Mouse (Mus musculus) limb, embryonic 11.5 days (tissue): ENCODE measurements around the gene Mettl15. TPM values are rescaled to one million over a fixed set of nuclear protein-coding genes. Genes with fewer than 3 reads are reported as not detected.

Experiments
- ATAC-seq: fragments of 200-750 bp; cut with Nextera tagmentation; 2 replicates; pipeline ENCODE4 v1.8.0; 2017; ENCODE audit warnings: low read depth; ENCODE audit not compliant: insufficient number of reproducible peaks, low FRiP score, low TSS enrichment
- DNase-seq: peaks from one replicate; pipeline ENCODE4 v3.0.0-alpha.2; 2015; ENCODE audit warnings: low spot score
- H3K27ac ChIP-seq: fragments of 300-500 bp; sonication (generic); replicated peaks from 2 replicates; pipeline ENCODE4 v1.5.1; 2014; ENCODE audit warnings: low read depth, mild to moderate bottlenecking, low read length
- H3K27me3 ChIP-seq: fragments of 300-500 bp; sonication (generic); 2 replicates; pipeline ENCODE4 v1.6.1; 2014; ENCODE audit warnings: mild to moderate bottlenecking, low read length, mixed read lengths; ENCODE audit not compliant: control insufficient read depth, insufficient read depth
- H3K36me3 ChIP-seq: fragments of 300-500 bp; sonication (generic); 2 replicates; pipeline ENCODE4 v1.6.1; 2014; ENCODE audit warnings: mild to moderate bottlenecking, low read length, moderate library complexity, mixed read lengths; ENCODE audit not compliant: control insufficient read depth, insufficient read depth
- H3K4me1 ChIP-seq: fragments of 300-500 bp; sonication (generic); 2 replicates; pipeline ENCODE4 v1.6.1; 2014; ENCODE audit warnings: low read length, mixed read lengths; ENCODE audit not compliant: control insufficient read depth, insufficient read depth
- H3K4me2 ChIP-seq: fragments of 300-500 bp; sonication (generic); 2 replicates; pipeline ENCODE4 v1.6.1; 2014; ENCODE audit warnings: low read depth, mild to moderate bottlenecking, moderate library complexity; ENCODE audit not compliant: severe bottlenecking
- H3K4me3 ChIP-seq: fragments of 300-500 bp; sonication (generic); 2 replicates; pipeline ENCODE4 v1.5.1; 2014; ENCODE audit warnings: low read depth, low read length
- H3K9ac ChIP-seq: fragments of 300-500 bp; sonication (generic); 2 replicates; pipeline ENCODE4 v1.6.1; 2014; ENCODE audit warnings: mild to moderate bottlenecking, low read length
- H3K9me3 ChIP-seq: fragments of 300-500 bp; sonication (generic); 2 replicates; pipeline ENCODE4 v1.6.1; 2016; ENCODE audit warnings: low read length; ENCODE audit not compliant: control insufficient read depth
- WGBS: fragments of 180-500 bp; shearing (Covaris S2); extraction: QIAGEN DNeasy Blood & Tissue Kit; methylation state at CpG from one replicate; pipeline ENCODE4 v1.1.7; 2014; 5-methylcytosine and 5-hydroxymethylcytosine counted together
- polyA plus RNA-seq: library from polyadenylated mRNA; unstranded; fragments of >200 nt; fragmentation: Nextera tagmentation; extraction: Ambion mirVana; gene quantifications from 2 replicates; pipeline ENCODE4 v1.2.1, GENCODE M21; 2014

Mettl15 gene
- polyA plus RNA-seq, 1 experiment from 2014 or later: 8.3 TPM

DNA sequence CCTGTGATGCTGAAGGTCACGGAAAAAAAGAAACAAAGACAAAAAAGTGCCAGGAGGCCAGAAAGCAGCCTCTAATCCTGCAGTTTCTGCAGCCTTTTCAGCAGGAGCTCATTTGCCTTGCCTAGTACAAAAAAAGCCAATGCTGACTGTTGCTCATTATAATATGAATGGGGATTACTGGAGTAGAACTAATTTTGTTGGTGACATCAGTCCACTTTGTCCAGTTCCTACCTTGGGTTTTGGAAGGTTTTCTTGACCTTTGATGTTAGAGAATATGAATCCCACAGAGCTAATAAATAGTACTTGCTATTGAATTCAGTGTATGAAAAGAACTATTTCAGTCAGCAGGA, 768 bp upstream of the Mettl15 start:
- no peak for DNase-seq
- WGBS: 0% methylated on average over 1 of the region's 1 CpGs
- Histone ChIP-seq H3K9me3 (no peaks in the 10 kb centered on the region), H3K4me1 (peaks cover 7% of the 10 kb centered on the region; the same call in 1 of the 2 replicates), H3K27me3 (no peaks in the 10 kb centered on the region), H3K4me2 (peak overlapping the region; percentile 56), H3K4me3 (peak overlapping the region; percentile 68), H3K27ac (no peak overlapping the region), H3K9ac (peak overlapping the region; percentile 56), H3K36me3 (no peaks in the 10 kb centered on the region)
- ATAC-seq: no peak

GRCm38 (mm10) chr2:109280272-109280599, 312 bp downstream of the Mettl15 start:
- Histone ChIP-seq H3K36me3 (no peaks in the 10 kb centered on the region), H3K27ac (no peak overlapping the region), H3K9me3 (no peaks in the 10 kb centered on the region), H3K4me3 (peak overlapping the region; percentile 68), H3K27me3 (no peaks in the 10 kb centered on the region), H3K4me1 (peaks cover 7% of the 10 kb centered on the region; the same call in 1 of the 2 replicates), H3K9ac (0 out of 2 replicates have a peak overlapping the region, but pooled peaks have one; percentile 1), H3K4me2 (peak overlapping the region; percentile 38; the same call in 1 of the 2 replicates)
- WGBS: 10% methylated on average over 4 of the region's 4 CpGs
- DNase-seq: no peak
- ATAC-seq: no peak

- Histone ChIP-seq H3K4me2 (peak overlapping the region; percentile 60), H3K27me3 (no peaks in the 10 kb centered on the region), H3K36me3 (no peaks in the 10 kb centered on the region), H3K9me3 (no peaks in the 10 kb centered on the region), H3K4me3 (peak overlapping the region; percentile 40), H3K27ac (0 out of 2 replicates have a peak overlapping the region, but pooled peaks have one; percentile 47), H3K9ac (peak overlapping the region; percentile 58), H3K4me1 (peaks cover 7% of the 10 kb centered on the region; the same call in 1 of the 2 replicates)
- WGBS: under 1% methylated on average over 16 of the region's 16 CpGs
- ATAC-seq (no peak), DNase-seq (peak; percentile 64)
Observed at GRCm38 (mm10) chr2:109278036-109278435, 2.5 kb downstream of the Mettl15 start.

DNA sequence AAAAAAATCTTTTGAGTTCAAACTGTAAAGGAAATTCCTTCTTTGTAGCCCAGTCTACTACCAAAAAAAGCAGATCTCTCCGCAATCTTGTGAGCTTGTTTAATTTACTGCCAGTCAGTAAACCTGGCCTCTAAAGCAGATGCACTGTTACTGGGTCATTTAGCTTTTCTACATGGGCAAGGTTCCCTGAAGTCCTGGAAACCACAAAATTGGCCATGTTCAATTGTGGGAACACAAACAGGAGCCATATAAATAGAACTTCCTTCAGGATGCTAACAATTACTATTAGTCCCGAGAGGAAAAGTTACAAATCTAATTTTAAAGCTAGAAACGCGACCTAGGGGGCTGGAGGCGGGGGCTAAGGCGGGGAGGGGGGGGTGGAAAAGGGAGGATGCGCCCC, 3.0 kb downstream of the Mettl15 start:
- H3K27ac ChIP-seq: 0 out of 2 replicates have a peak overlapping the region, but pooled peaks have one; percentile 47
- peak overlapping the region; percentile 58 for H3K9ac ChIP-seq
- peak overlapping the region; percentile 40 for H3K4me3 ChIP-seq
- WGBS: 6% methylated on average over 7 of the region's 7 CpGs
- ATAC-seq: no peak
- DNase-seq: peak; percentile 24
- H3K27me3 ChIP-seq: no peaks in the 10 kb centered on the region
- no peaks in the 10 kb centered on the region for H3K36me3 ChIP-seq
- no peaks in the 10 kb centered on the region for H3K9me3 ChIP-seq
- peaks cover 7% of the 10 kb centered on the region; the same call in 1 of the 2 replicates for H3K4me1 ChIP-seq
- peak overlapping the region; percentile 60 for H3K4me2 ChIP-seq

- Histone ChIP-seq H3K4me2 (no peak overlapping the region), H3K36me3 (no peaks in the 10 kb centered on the region), H3K9me3 (no peaks in the 10 kb centered on the region), H3K4me1 (no peaks in the 10 kb centered on the region), H3K27ac (no peak overlapping the region), H3K27me3 (no peaks in the 10 kb centered on the region), H3K4me3 (no peak overlapping the region), H3K9ac (no peak overlapping the region)
- DNase-seq: no peak
- 76% methylated on average over 1 of the region's 1 CpGs for WGBS
- no peak for ATAC-seq
Observed at GRCm38 (mm10) chr2:109273098-109273497, 7.5 kb downstream of the Mettl15 start.

DNA sequence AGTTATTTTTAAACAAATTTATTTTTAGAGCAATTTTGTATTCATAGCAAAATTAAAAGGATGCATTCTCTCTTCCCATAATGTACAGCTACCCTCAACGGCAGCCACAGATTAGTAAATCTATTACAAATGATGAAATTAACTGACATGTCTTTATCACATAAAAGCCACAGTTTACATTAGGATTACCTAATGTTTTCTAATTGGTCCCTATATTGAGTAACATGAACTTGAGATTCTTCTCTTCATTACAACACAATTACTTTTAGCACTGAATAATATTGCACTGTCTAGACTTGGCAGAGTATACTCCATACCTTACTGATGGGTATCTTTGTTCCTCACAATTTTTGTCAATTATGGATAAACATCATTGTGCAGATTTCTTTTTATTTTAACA, 17.8 kb downstream of the Mettl15 start:
- no peak for DNase-seq
- no peak overlapping the region for H3K4me3 ChIP-seq
- H3K27ac ChIP-seq: no peak overlapping the region
- H3K9me3 ChIP-seq: no peaks in the 10 kb centered on the region
- H3K36me3 ChIP-seq: no peaks in the 10 kb centered on the region
- 98% methylated on average over 1 of the region's 1 CpGs for WGBS
- H3K4me1 ChIP-seq: no peaks in the 10 kb centered on the region
- H3K9ac ChIP-seq: no peak overlapping the region
- no peak for ATAC-seq
- no peak overlapping the region for H3K4me2 ChIP-seq
- H3K27me3 ChIP-seq: no peaks in the 10 kb centered on the region

- Histone ChIP-seq H3K27me3 (no peaks in the 10 kb centered on the region), H3K4me1 (no peaks in the 10 kb centered on the region), H3K9me3 (no peaks in the 10 kb centered on the region), H3K4me3 (no peak overlapping the region), H3K4me2 (no peak overlapping the region), H3K36me3 (no peaks in the 10 kb centered on the region), H3K27ac (no peak overlapping the region), H3K9ac (no peak overlapping the region)
- ATAC-seq (no peak), DNase-seq (no peak)
- 13% methylated on average over 3 of the region's 3 CpGs for WGBS
Observed at GRCm38 (mm10) chr2:109241947-109242346, 38.6 kb downstream of the Mettl15 start.

GRCm38 (mm10) chr2:109235741-109236140, 44.8 kb downstream of the Mettl15 start:
- WGBS: 92% methylated on average over 1 of the region's 1 CpGs
- no peak overlapping the region for H3K4me2 ChIP-seq
- H3K9me3 ChIP-seq: no peaks in the 10 kb centered on the region
- H3K9ac ChIP-seq: no peak overlapping the region
- H3K4me3 ChIP-seq: no peak overlapping the region
- ATAC-seq (no peak), DNase-seq (no peak)
- no peaks in the 10 kb centered on the region for H3K4me1 ChIP-seq
- no peaks in the 10 kb centered on the region for H3K27me3 ChIP-seq
- H3K36me3 ChIP-seq: no peaks in the 10 kb centered on the region
- no peak overlapping the region for H3K27ac ChIP-seq

DNA sequence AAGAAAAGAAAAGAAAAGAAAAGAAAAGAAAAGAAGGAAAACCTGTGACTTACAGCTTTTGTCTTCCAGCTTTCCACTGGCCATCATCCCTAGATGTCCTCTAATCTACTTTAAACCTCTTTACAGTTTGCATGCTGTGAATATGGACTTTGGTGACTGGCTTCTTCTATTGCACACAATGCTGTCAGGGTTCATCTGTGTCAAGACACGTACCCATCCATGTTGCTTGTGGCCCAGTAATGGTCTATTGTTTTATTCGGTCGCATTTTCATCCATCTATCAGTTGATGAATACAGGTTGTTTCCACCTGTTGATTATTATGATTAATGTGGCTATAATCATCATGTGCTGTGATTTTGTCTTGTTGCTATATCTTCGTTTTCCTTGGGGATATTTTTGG, 46.7 kb downstream of the Mettl15 start:
- no peak overlapping the region for H3K9ac ChIP-seq
- H3K27ac ChIP-seq: no peak overlapping the region
- no peaks in the 10 kb centered on the region for H3K4me1 ChIP-seq
- no peak for DNase-seq
- WGBS: 83% methylated on average over 4 of the region's 4 CpGs
- no peaks in the 10 kb centered on the region for H3K36me3 ChIP-seq
- no peaks in the 10 kb centered on the region for H3K9me3 ChIP-seq
- no peak for ATAC-seq
- H3K4me2 ChIP-seq: no peak overlapping the region
- H3K4me3 ChIP-seq: no peak overlapping the region
- no peaks in the 10 kb centered on the region for H3K27me3 ChIP-seq
